Mouse (Mus musculus) left cerebral cortex, postnatal 14 days (tissue): ENCODE measurements around the gene Prkce. TPM values are rescaled to one million over a fixed set of nuclear protein-coding genes. Genes with fewer than 3 reads are reported as not detected.
A peak's percentile ranks its signal among the peaks of the same experiment; 100 is the strongest.

Experiments
- DNase-seq, 2 experiments: peaks; one replicate each; pipeline ENCODE4 v3.0.0; 2021 to 2022; ENCODE audit warnings: low spot score in 2 of 2, mixed read lengths in 1 of 2
- intact Hi-C: fragments of 180-260 bp; cut with DNase I; formaldehyde crosslinking; loops from one replicate; pipeline ENCODE4 v1.15.1; 2025
- total RNA-seq, 2 experiments: library from RNA; stranded (reverse); gene quantifications; 2 replicates each; pipeline ENCODE4 v1.2.3; 2021

The Prkce gene
- total RNA-seq, 2 experiments from 2014 or later = 248 to 271 TPM

GRCm38 (mm10) chr17:86169092-86169491 lies 1.5 kb downstream of the Prkce start:
- peak in 1 of 2 experiments; percentile 51 for DNase-seq
- intact Hi-C loops = loop anchor here (5.0 to 10.0 kb wide), 5 partner anchors 68 to 646 kb away; no protein-coding TSS in a partner anchor

GRCm38 (mm10) chr17:86170164-86170958 lies 2.8 kb downstream of the Prkce start:
- intact Hi-C loops = no loop called here

GRCm38 (mm10) chr17:86175516-86175915 lies 7.9 kb downstream of the Prkce start:
- intact Hi-C loops = no loop called here
- DNase-seq = no peak

More at GRCm38 (mm10) chr17:86170164-86170958, 2.8 kb downstream of the Prkce start:
- DNase-seq = no peak

- intact Hi-C loops = no loop called here
- no peak for DNase-seq
Measured at GRCm38 (mm10) chr17:86176722-86177121, 9.1 kb downstream of the Prkce start.

GRCm38 (mm10) chr17:86183788-86184187 lies 16.2 kb downstream of the Prkce start:
- no peak for DNase-seq

GRCm38 (mm10) chr17:86184552-86185209 lies 17.1 kb downstream of the Prkce start:
- intact Hi-C loops = no loop called here
- DNase-seq = no peak

More at GRCm38 (mm10) chr17:86183788-86184187, 16.2 kb downstream of the Prkce start:
- intact Hi-C loops = no loop called here

- intact Hi-C loops = no loop called here
- no peak for DNase-seq
Measured at GRCm38 (mm10) chr17:86185584-86185983, 18.0 kb downstream of the Prkce start.

- intact Hi-C loops = no loop called here
- no peak for DNase-seq
Measured at GRCm38 (mm10) chr17:86187777-86188176, 20.2 kb downstream of the Prkce start.

GRCm38 (mm10) chr17:86193979-86194378 lies 26.4 kb downstream of the Prkce start:
- intact Hi-C loops = no loop called here
- DNase-seq = no peak

GRCm38 (mm10) chr17:86194921-86195320 lies 27.3 kb downstream of the Prkce start:
- intact Hi-C loops = no loop called here
- no peak for DNase-seq

- DNase-seq = no peak
- intact Hi-C loops = no loop called here
Measured at GRCm38 (mm10) chr17:86198496-86199465, 31.2 kb downstream of the Prkce start.

GRCm38 (mm10) chr17:86201981-86202380 lies 34.4 kb downstream of the Prkce start:
- no peak for DNase-seq
- intact Hi-C loops = no loop called here

- intact Hi-C loops = no loop called here
- no peak for DNase-seq
Measured at GRCm38 (mm10) chr17:86202972-86203371, 35.4 kb downstream of the Prkce start.

GRCm38 (mm10) chr17:86203531-86204450 lies 36.2 kb downstream of the Prkce start:
- DNase-seq = no peak
- intact Hi-C loops = no loop called here

- no peak for DNase-seq
- intact Hi-C loops = no loop called here
Measured at GRCm38 (mm10) chr17:86206289-86206688, 38.7 kb downstream of the Prkce start.

- intact Hi-C loops = no loop called here
- DNase-seq = no peak
Measured at GRCm38 (mm10) chr17:86208057-86208820, 40.7 kb downstream of the Prkce start.

GRCm38 (mm10) chr17:86208821-86209186 lies 41.2 kb downstream of the Prkce start:
- no peak for DNase-seq
- intact Hi-C loops = no loop called here

GRCm38 (mm10) chr17:86209680-86210251 lies 42.2 kb downstream of the Prkce start:
- intact Hi-C loops = no loop called here
- DNase-seq = no peak
